Mouse (Mus musculus) testis, adult 2 months (tissue): ENCODE measurements around the gene Reln.

Experiments used
- CTCF ChIP-seq: fragments of 200-500 bp; IDR thresholded peaks from 2 replicates; pipeline ENCODE4 v1.5.1; 2012; ENCODE audit warnings: low read depth, mild to moderate bottlenecking, inconsistent platforms, low read length, moderate library complexity; ENCODE audit not compliant: control insufficient read depth, insufficient read depth, insufficient replicate concordance
- POLR2A ChIP-seq: fragments of 200-500 bp; IDR thresholded peaks from 2 replicates; pipeline ENCODE4 v1.6.1; 2012; ENCODE audit warnings: low read depth, mild to moderate bottlenecking, inconsistent platforms, low read length, moderate library complexity; ENCODE audit not compliant: control insufficient read depth

- TF ChIP-seq CTCF (no peak), POLR2A (no peak)
Measured at GRCm38 (mm10) chr5:22224515-22224914, 120.0 kb downstream of the Reln start.
